Mouse (Mus musculus): ENCODE results near the gene Zfp850. TPM values are rescaled to one million over a fixed set of nuclear protein-coding genes. Genes with fewer than 3 reads are reported as not detected.
"Not testable (repeated sequence)": the region's sequence is repeated elsewhere in the genome, so short reads cannot be mapped to it uniquely, and the experiment has no call there.

Gene Zfp850
- polyA plus RNA-seq, 1 experiment, result 4.1 TPM

GRCm38 (mm10) chr7:27978683-27979528 lies 35.0 kb downstream of the Zfp850 start, which contains the start of gene Zfp780b:
Gene Zfp780b (minus strand): TSS chr7:27979171.
- peak; percentile 88 for DNase-seq (ENCODE audit: low read depth)
- TF ChIP-seq POLR2A (IDR thresholded peaks at IDR 0.05; ENCODE audit: borderline replicate concordance, extremely low read depth, insufficient read depth, insufficient read length, poor library complexity, severe bottlenecking) (peak; percentile 18; the same call in 1 of the 2 replicates), CTCF (IDR thresholded peaks at IDR 0.05; ENCODE audit: borderline replicate concordance, extremely low read depth, insufficient read depth, insufficient read length) (no peak)

GRCm38 (mm10) chr7:27949451-27949850 lies 64.5 kb downstream of the Zfp850 start:
- not testable (repeated sequence) for DNase-seq (ENCODE audit: low read depth)

- peak; percentile 5 for DNase-seq (ENCODE audit: low read depth)
Measured at GRCm38 (mm10) chr7:27941869-27942268, 72.0 kb downstream of the Zfp850 start.

Other genes with a start within 250 kb of the Zfp850 start
- gene Zfp626, start 206.9 kb downstream of the Zfp850 start, polyA plus RNA-seq (2012; rRNA removed), result 2.9 and 3.7 TPM in 2 replicates
- gene Zfp59, start 175.5 kb downstream of the Zfp850 start, polyA plus RNA-seq (2012; rRNA removed), result 5.1 and 6.2 TPM in 2 replicates
- 1.1 and 1.4 TPM in 2 replicates for gene Zfp607a, start 156.6 kb downstream of the Zfp850 start, polyA plus RNA-seq (2012; rRNA removed)
- gene Zfp974, start 84.7 kb downstream of the Zfp850 start, polyA plus RNA-seq (2012; rRNA removed), result 7.1 and 8.8 TPM in 2 replicates
- 6.2 and 10.1 TPM in 2 replicates for gene Zfp780b, start 34.9 kb downstream of the Zfp850 start, polyA plus RNA-seq (2012; rRNA removed)
- 228 and 275 TPM in 2 replicates for gene Psmc4, start 36.0 kb upstream of the Zfp850 start, polyA plus RNA-seq (2012; rRNA removed)
- 0.20 and 0.22 TPM in 2 replicates for gene Fcgbp, start 57.1 kb upstream of the Zfp850 start, polyA plus RNA-seq (2012; rRNA removed)
- 0.04 and 0.05 TPM in 2 replicates for gene 9530053A07Rik, start 115.4 kb upstream of the Zfp850 start, polyA plus RNA-seq (2012; rRNA removed)
- 177 and 202 TPM in 2 replicates for gene Fbl, start 155.6 kb upstream of the Zfp850 start, polyA plus RNA-seq (2012; rRNA removed)
- 40.1 and 43.3 TPM in 2 replicates for gene Dyrk1b, start 165.4 kb upstream of the Zfp850 start, polyA plus RNA-seq (2012; rRNA removed)